Mouse (Mus musculus): ENCODE measurements around the gene Tcap. TPM values are rescaled to one million over a fixed set of nuclear protein-coding genes. Genes with fewer than 3 reads are reported as not detected.

Tcap gene
- polyA plus RNA-seq (2012; rRNA removed), result 0.22 TPM in 1 of 2 replicates, not detected in the other

DNA sequence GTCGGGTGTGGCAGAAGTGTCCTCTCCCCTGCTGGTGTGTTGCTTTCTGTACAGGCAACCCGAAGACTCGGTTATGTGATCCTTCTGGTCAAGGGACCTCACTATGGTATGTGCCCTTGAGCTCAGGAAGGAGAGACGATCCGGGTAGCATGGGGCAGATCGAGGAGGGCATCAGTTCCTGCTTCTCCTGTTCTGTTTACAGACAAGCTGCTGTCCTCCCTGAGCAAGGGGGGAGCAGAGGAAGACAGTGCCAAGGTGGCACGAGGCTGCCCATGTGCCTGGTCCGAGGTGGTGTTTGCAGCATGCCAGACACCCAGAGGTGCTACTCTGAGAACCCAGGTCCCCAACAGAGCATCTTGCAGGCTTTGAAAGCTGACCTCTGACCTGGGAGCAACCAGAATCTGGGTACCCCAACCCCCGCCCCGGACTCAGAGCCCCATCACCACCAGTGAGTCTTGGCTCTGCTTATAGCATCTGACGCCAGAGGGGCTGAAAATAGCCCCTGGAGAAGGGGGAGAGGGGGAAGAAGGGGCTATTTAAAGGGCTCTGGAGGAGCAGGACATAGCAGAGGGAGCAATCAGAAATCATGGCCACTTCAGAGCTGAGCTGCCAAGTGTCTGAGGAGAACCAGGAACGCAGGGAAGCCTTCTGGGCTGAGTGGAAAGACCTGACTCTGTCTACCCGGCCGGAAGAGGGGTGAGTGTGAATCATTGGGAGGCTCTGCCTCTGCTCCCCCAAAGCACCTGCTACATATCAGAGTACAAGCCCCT lies at the start of gene Tcap:
Tcap (plus strand) TSS at position 551 of the 770 bp plus-strand sequence.

DNA sequence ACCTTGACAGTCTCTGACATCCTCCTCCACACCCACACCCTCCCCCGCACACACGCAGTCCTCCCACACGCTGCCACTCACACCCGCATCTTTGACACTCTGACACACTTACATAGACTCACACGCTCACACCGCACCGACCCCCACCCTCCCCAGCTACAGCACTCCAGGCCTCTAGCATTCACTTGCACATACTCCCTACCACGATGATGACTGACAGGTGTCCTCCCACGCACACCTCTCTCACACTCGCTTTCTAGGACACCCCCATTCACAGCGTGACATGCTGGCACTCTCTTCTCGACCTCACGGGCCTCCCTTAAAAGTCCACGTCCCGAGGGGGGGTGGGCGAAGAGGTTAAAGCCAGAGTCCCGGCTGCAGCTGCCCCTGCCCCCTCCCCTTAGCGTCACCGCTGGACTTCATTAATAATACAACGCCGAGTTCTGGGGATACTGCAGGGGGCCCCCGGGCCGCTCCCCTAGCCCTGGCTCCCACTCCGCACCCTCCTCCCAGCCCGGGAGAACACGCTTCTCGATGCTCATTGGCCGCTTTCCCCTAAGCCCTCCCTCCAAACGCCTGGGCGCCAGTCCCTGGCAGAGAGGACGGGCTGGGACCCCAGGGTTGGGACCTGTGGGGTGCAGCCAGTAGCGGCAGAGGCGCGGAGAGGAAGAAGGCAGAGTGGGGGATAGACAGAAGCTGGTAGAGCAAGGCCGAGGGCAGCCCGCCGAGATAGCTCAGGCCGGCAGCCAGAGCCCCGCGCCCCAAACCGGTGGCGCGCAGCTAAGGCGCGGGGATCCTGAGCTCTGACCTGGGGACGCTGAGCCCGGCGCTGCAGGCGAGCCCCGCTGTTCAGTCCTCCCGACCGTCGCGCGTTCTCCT lies 35.3 kb upstream of the Tcap start, which contains the start of gene Ppp1r1b:
Ppp1r1b (plus strand) TSS at position 322 of the 879 bp plus-strand sequence.

DNA sequence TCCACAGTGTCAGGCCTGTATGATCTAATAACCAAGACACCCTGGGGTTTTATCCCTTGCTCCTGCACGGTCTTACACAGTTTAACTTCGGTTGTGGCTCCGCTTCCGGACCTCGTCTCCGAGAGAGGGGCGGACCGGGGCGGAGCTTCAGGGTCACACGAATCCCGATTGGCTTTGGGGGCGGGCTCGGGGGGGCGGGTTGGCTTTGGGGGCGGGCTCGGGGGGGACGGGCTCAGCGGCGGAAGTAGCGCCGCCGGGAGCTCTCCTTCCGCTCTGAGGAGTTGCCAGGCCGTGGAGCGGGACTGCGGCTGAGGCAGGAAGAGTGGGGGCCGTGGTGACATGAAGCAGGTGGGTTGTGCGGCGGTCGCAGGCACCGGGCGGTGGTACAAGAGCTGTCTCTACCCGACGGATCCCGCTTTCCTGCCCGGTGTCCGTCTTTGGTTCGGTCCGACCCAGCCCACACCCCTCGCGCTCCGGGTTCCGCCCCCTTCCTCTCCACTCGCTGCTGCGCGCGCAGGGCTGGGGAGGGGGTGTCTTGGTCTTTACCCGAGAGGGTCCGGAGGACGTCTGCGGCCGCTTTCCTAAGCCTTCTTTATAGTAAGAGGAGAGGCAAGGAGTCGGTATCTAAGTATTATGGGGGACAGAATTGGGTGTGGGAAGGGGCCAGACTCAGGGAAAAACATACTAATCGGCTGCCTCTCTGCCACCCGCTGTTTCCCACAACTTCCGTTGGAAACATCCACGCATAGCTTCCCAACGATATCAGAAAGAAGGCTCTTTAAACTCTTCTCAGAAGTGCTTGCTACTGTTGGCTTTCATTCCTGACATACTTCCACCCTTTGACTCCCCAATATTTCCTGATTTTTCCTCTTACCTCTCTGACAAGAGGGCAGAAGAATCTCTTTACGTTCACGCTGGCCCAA lies 25.2 kb upstream of the Tcap start, which contains the start of gene Stard3:
Stard3 (plus strand) TSS at position 208 of the 923 bp plus-strand sequence.

DNA sequence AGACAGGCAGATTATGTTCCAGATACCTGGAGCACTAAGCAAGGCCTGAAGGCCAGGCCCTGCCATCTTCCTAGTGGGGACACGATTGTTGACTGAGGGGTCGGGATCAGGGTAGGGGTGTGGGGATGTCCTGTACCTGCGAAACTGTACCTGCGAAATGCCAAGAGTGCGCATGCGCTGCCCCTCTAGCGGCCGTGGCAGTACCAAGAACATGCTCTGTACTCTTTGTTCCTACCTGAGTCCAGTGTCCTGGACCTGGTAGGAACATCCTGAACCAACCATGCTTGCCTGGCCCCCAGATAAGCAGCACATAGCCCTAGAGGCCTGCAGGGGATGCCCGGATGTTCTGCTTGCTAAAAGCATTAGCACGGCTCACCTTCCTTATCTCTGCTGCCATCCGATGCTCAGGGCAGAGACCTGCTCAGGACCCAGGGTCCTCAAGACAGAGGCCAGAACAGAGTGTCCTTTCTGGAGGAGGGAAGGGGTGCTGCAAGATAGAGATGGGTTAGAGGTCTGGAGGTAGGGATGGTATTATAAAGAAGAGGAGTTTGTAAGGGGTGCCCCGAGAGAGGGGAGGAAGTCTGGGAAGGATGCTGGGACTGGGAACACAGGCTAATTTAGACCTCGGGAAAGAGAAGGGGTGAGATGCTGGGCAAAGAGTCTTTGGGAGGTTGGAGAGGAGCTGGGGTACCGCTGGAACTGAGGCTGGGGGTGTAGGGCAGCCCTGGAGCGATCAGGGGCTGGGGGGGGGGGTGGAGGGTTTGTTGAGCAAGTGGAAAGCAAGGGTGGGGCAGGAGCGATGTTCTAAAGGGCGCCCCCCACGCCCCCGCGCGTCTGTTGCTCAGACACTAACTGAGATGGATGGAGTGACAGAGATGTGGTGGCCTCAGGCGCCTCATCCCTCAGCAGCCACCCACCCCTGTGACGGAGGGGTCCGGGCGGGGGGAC lies 2.3 kb downstream of the Tcap start, which contains the start of gene Pnmt:
Pnmt (plus strand) TSS at position 813 of the 948 bp plus-strand sequence.

DNA sequence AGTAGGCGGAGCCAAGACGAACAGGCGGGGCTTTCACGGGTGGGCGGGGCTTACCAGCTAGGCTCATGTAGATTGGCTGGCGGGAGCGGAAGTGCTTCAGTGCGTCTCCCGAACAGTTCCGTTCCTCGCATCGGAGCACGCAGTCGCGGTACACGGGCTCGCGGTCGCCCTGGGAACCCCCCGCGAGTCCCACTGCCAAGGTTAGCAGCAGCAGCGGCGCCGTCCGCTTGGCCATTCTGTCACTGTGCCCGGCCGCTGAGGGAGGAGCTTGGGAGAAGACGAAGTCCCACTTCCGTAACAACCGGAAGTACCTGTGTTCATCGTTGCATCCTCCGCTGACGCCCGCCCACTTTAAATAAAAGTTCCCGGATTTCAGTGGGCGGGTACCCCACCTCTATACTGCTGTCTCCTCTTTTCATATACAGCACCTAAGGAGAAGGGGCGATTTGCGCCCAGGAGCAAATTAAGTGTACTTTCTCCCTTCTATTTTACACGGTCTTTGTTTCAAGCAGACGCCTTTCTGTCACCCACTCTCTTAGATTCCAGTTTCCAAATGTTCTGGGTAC lies 16.6 kb downstream of the Tcap start, which contains the start of gene Pgap3:
Pgap3 (minus strand) TSS at position 330 of the 566 bp plus-strand sequence.

DNA sequence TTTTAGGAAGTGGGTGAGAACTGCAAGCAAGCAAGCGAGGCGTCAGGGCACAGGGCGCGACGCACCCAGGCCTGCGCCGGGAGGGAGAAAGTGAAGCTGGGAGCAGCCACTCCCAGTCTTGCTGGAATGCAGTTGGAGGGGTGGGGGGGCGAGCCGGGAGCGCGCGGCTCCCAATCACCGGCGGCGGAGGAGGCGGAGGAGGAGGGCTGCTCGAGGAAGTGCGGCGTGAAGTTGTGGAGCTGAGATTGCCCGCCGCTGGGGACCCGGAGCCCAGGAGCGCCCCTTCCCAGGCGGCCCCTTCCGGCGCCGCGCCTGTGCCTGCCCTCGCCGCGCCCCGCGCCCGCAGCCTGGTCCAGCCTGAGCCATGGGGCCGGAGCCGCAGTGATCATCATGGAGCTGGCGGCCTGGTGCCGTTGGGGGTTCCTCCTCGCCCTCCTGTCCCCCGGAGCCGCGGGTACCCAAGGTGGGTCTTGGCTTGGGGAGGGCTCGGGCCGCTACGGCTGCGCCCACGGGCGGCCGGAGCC lies 28.7 kb downstream of the Tcap start, which contains the start of gene Erbb2:
Erbb2 (plus strand) TSS at position 198 of the 524 bp plus-strand sequence.

Other genes starting within 250 kb of the Tcap start
- gene Fbxl20, start 233.4 kb upstream of the Tcap start, polyA plus RNA-seq (2012; rRNA removed), result 3.8 and 4.8 TPM in 2 replicates
- gene Med1, start 190.5 kb upstream of the Tcap start, polyA plus RNA-seq (2012; rRNA removed), result 7.7 and 8.1 TPM in 2 replicates
- 9.2 and 11.4 TPM in 2 replicates for gene Cdk12, start 180.8 kb upstream of the Tcap start, polyA plus RNA-seq (2012; rRNA removed)
- not detected in 2 replicates for gene Neurod2, start 54.2 kb upstream of the Tcap start, polyA plus RNA-seq (2012; rRNA removed)
- gene Ppp1r1b, start 35.4 kb upstream of the Tcap start, polyA plus RNA-seq (2012; rRNA removed), result 2.5 and 3.4 TPM in 2 replicates
- 24.3 and 28.8 TPM in 2 replicates for gene Stard3, start 25.4 kb upstream of the Tcap start, polyA plus RNA-seq (2012; rRNA removed)
- gene Pnmt, start 2.6 kb downstream of the Tcap start, polyA plus RNA-seq (2012; rRNA removed), result 0.08 TPM in 1 of 2 replicates, not detected in the other
- 3.2 and 3.8 TPM in 2 replicates for gene Pgap3, start 16.7 kb downstream of the Tcap start, polyA plus RNA-seq (2012; rRNA removed)
- 1.2 and 1.4 TPM in 2 replicates for gene Erbb2, start 28.7 kb downstream of the Tcap start, polyA plus RNA-seq (2012; rRNA removed)
- 47.0 and 54.6 TPM in 2 replicates for gene Mien1, start 55.2 kb downstream of the Tcap start, polyA plus RNA-seq (2012; rRNA removed)
- gene Grb7, start 62.6 kb downstream of the Tcap start, polyA plus RNA-seq (2012; rRNA removed), result 55.0 and 55.3 TPM in 2 replicates
- gene Ikzf3, start 162.2 kb downstream of the Tcap start, polyA plus RNA-seq (2012; rRNA removed), result 1.1 TPM in 2 replicates
- gene Zpbp2, start 167.3 kb downstream of the Tcap start, polyA plus RNA-seq (2012; rRNA removed), result 0.30 and 0.43 TPM in 2 replicates
- 27.8 and 29.1 TPM in 2 replicates for gene Ormdl3, start 203.6 kb downstream of the Tcap start, polyA plus RNA-seq (2012; rRNA removed)
- gene Lrrc3c, start 214.5 kb downstream of the Tcap start, polyA plus RNA-seq (2012; rRNA removed), result not detected in 2 replicates
- 0.07 and 0.10 TPM in 2 replicates for gene Gm12355, start 241.8 kb downstream of the Tcap start, polyA plus RNA-seq (2012; rRNA removed)
- not detected in 2 replicates for gene Gsdma3, start 242.5 kb downstream of the Tcap start, polyA plus RNA-seq (2012; rRNA removed)